Mouse (Mus musculus): ENCODE measurements around the gene Slc1a5.

DNA sequence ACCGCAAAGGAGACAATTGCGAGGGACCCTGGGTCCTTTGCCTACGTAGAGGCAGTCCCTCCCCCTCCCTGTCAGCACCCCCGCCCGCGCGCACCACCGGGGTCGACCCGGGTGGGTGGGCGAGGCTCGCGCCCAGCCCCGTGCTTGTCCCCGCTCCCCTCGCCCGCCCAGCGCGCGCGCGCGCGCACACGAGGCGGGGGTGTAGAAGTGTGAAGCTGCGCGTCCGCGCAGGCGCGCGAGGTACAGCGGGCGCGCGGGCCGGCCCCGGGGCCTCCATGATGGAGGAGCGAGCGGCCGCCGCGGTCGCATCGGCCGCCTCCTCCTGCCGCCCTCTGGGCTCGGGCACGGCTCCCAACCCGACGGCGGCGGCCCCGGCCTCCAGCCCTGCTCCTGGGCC lies 34.9 kb downstream of the Slc1a5 start:
- TF ChIP-seq GATA1 (IDR thresholded peaks at IDR 0.05; ENCODE audit: low read length) (no peak), TAL1 (IDR thresholded peaks at IDR 0.05; ENCODE audit: low read length) (no peak)
